Mouse (Mus musculus): ENCODE results near the gene Acsm1.

- TF ChIP-seq GATA1 (IDR thresholded peaks at IDR 0.05; ENCODE audit: low read length) (no peak), TAL1 (IDR thresholded peaks at IDR 0.05; ENCODE audit: low read length) (no peak)
These were observed 88.1 kb downstream of the Acsm1 start for GRCm38 (mm10) chr7:119694926-119695325.

All from erythroblast, embryonic 14.5 days (primary cell).